Mouse (Mus musculus): ENCODE measurements around the gene Wnt2b. TPM values are rescaled to one million over a fixed set of nuclear protein-coding genes. Genes with fewer than 3 reads are reported as not detected.

Gene Wnt2b
- total RNA-seq, 2 experiments from 2014 or later = 1.6 to 1.7 TPM

- no peak for DNase-seq
Measured at GRCm38 (mm10) chr3:104963331-104964276, 1.9 kb upstream of the Wnt2b start.

GRCm38 (mm10) chr3:104962866-104963265, 1.1 kb upstream of the Wnt2b start:
- no peak for DNase-seq

GRCm38 (mm10) chr3:104962141-104962611, 455 bp upstream of the Wnt2b start:
- DNase-seq = peak; percentile 47

GRCm38 (mm10) chr3:104960026-104961000, 1.4 kb downstream of the Wnt2b start:
- DNase-seq = no peak

- no peak for DNase-seq
Measured at GRCm38 (mm10) chr3:104956131-104956581, 5.6 kb downstream of the Wnt2b start.

GRCm38 (mm10) chr3:104954551-104954950, 7.2 kb downstream of the Wnt2b start:
- no peak for DNase-seq

- DNase-seq = no peak
Measured at GRCm38 (mm10) chr3:104954137-104954536, 7.6 kb downstream of the Wnt2b start.

GRCm38 (mm10) chr3:104952891-104953670, 8.6 kb downstream of the Wnt2b start:
- no peak for DNase-seq

- DNase-seq = no peak
Measured at GRCm38 (mm10) chr3:104950926-104951325, 10.8 kb downstream of the Wnt2b start.

- DNase-seq = no peak
Measured at GRCm38 (mm10) chr3:104944894-104945293, 16.8 kb downstream of the Wnt2b start.

GRCm38 (mm10) chr3:104943333-104943732, 18.4 kb downstream of the Wnt2b start:
- DNase-seq = no peak

GRCm38 (mm10) chr3:104942682-104943081, 19.0 kb downstream of the Wnt2b start:
- no peak for DNase-seq

- no peak for DNase-seq
Measured at GRCm38 (mm10) chr3:104940691-104941090, 21.0 kb downstream of the Wnt2b start.

GRCm38 (mm10) chr3:104938327-104938726, 23.4 kb downstream of the Wnt2b start:
- DNase-seq = no peak

- no peak for DNase-seq
Measured at GRCm38 (mm10) chr3:104937728-104938305, 23.9 kb downstream of the Wnt2b start.

- DNase-seq = no peak
Measured at GRCm38 (mm10) chr3:104929385-104929784, 32.3 kb downstream of the Wnt2b start.

GRCm38 (mm10) chr3:104914986-104915385, 46.7 kb downstream of the Wnt2b start:
- no peak for DNase-seq

- DNase-seq = no peak
Measured at GRCm38 (mm10) chr3:104909195-104909594, 52.5 kb downstream of the Wnt2b start.

- no peak for DNase-seq
Measured at GRCm38 (mm10) chr3:104906007-104906406, 55.7 kb downstream of the Wnt2b start.

- no peak for DNase-seq
Measured at GRCm38 (mm10) chr3:104905389-104905788, 56.3 kb downstream of the Wnt2b start.

- no peak for DNase-seq
Measured at GRCm38 (mm10) chr3:104901154-104901553, 60.6 kb downstream of the Wnt2b start.
